Mouse (Mus musculus): ENCODE results near the gene Sema7a. TPM values are rescaled to one million over a fixed set of nuclear protein-coding genes. Genes with fewer than 3 reads are reported as not detected.
A peak's percentile ranks its signal among the peaks of the same experiment; 100 is the strongest.

The Sema7a gene
- polyA plus RNA-seq, 1 experiment from 2014 or later, result 0.26 TPM

GRCm38 (mm10) chr9:57944572-57944971, 4.7 kb downstream of the Sema7a start:
- H3K27ac ChIP-seq, result no peak overlapping the region
- H3K4me1 ChIP-seq, result peaks cover 66% of the 10 kb centered on the region
- 31% methylated on average over 5 of the region's 5 CpGs for WGBS
- no peaks in the 10 kb centered on the region for H3K36me3 ChIP-seq
- peaks cover 72% of the 10 kb centered on the region for H3K27me3 ChIP-seq (ENCODE audit: low read depth, poor library complexity, severe bottlenecking)
- H3K9me3 ChIP-seq (replicated peaks), result no peaks in the 10 kb centered on the region
- DNase-seq (ENCODE audit: low spot score), result peak; percentile 76
- H3K4me3 ChIP-seq, result no peak overlapping the region

GRCm38 (mm10) chr9:57945771-57946616, 6.1 kb downstream of the Sema7a start:
- no peak for DNase-seq (ENCODE audit: low spot score)
- H3K4me1 ChIP-seq, result peaks cover 66% of the 10 kb centered on the region
- no peaks in the 10 kb centered on the region for H3K9me3 ChIP-seq (replicated peaks)
- 0 out of 2 replicates have a peak overlapping the region, but pooled peaks have one; percentile 11 for H3K27ac ChIP-seq
- H3K27me3 ChIP-seq (ENCODE audit: low read depth, poor library complexity, severe bottlenecking), result peaks cover 65% of the 10 kb centered on the region
- no peaks in the 10 kb centered on the region for H3K36me3 ChIP-seq
- no peak overlapping the region for H3K4me3 ChIP-seq
- 82% methylated on average over 8 of the region's 8 CpGs for WGBS

- Histone ChIP-seq H3K4me1 (peaks cover 73% of the 10 kb centered on the region), H3K27ac (no peak overlapping the region)
- no peak for DNase-seq (ENCODE audit: low spot score)
Observed at GRCm38 (mm10) chr9:57947381-57948030, 7.6 kb downstream of the Sema7a start.

GRCm38 (mm10) chr9:57948333-57948931, 8.5 kb downstream of the Sema7a start:
- no peak overlapping the region for H3K4me3 ChIP-seq
- no peak overlapping the region for H3K27ac ChIP-seq
- no peaks in the 10 kb centered on the region for H3K9me3 ChIP-seq (replicated peaks)
- peaks cover 46% of the 10 kb centered on the region for H3K27me3 ChIP-seq (ENCODE audit: low read depth, poor library complexity, severe bottlenecking)
- 80% methylated on average over 7 of the region's 7 CpGs for WGBS
- no peak for DNase-seq (ENCODE audit: low spot score)
- H3K36me3 ChIP-seq, result no peaks in the 10 kb centered on the region
- H3K4me1 ChIP-seq, result peaks cover 70% of the 10 kb centered on the region

More at GRCm38 (mm10) chr9:57947381-57948030, 7.6 kb downstream of the Sema7a start:
- Histone ChIP-seq H3K4me3 (no peak overlapping the region), H3K9me3 (replicated peaks) (no peaks in the 10 kb centered on the region), H3K36me3 (no peaks in the 10 kb centered on the region), H3K27me3 (ENCODE audit: low read depth, poor library complexity, severe bottlenecking) (peaks cover 55% of the 10 kb centered on the region)
- WGBS, result 59% methylated on average over 7 of the region's 7 CpGs

- Histone ChIP-seq H3K4me3 (no peak overlapping the region), H3K27me3 (ENCODE audit: low read depth, poor library complexity, severe bottlenecking) (peaks cover 38% of the 10 kb centered on the region), H3K27ac (peak overlapping the region; percentile 39; the same call in 1 of the 2 replicates), H3K36me3 (no peaks in the 10 kb centered on the region), H3K4me1 (peaks cover 73% of the 10 kb centered on the region), H3K9me3 (replicated peaks) (no peaks in the 10 kb centered on the region)
- 83% methylated on average over 8 of the region's 8 CpGs for WGBS
- DNase-seq (ENCODE audit: low spot score), result no peak
Observed at GRCm38 (mm10) chr9:57949102-57949704, 9.3 kb downstream of the Sema7a start.

GRCm38 (mm10) chr9:57949879-57950278, 10.0 kb downstream of the Sema7a start:
- Histone ChIP-seq H3K9me3 (replicated peaks) (no peaks in the 10 kb centered on the region), H3K27ac (peak overlapping the region; percentile 58; the same call in 1 of the 2 replicates), H3K4me3 (no peak overlapping the region), H3K36me3 (no peaks in the 10 kb centered on the region), H3K4me1 (peaks cover 71% of the 10 kb centered on the region), H3K27me3 (ENCODE audit: low read depth, poor library complexity, severe bottlenecking) (peaks cover 33% of the 10 kb centered on the region)
- no peak for DNase-seq (ENCODE audit: low spot score)
- WGBS, result 63% methylated on average over 8 of the region's 8 CpGs

GRCm38 (mm10) chr9:57950519-57950918, 10.6 kb downstream of the Sema7a start:
- no peaks in the 10 kb centered on the region for H3K9me3 ChIP-seq (replicated peaks)
- peaks cover 26% of the 10 kb centered on the region for H3K27me3 ChIP-seq (ENCODE audit: low read depth, poor library complexity, severe bottlenecking)
- H3K27ac ChIP-seq, result peak overlapping the region; percentile 58; the same call in 1 of the 2 replicates
- H3K4me3 ChIP-seq, result no peak overlapping the region
- no peaks in the 10 kb centered on the region for H3K36me3 ChIP-seq
- peaks cover 68% of the 10 kb centered on the region for H3K4me1 ChIP-seq
- DNase-seq (ENCODE audit: low spot score), result no peak
- 62% methylated on average over 9 of the region's 9 CpGs for WGBS

GRCm38 (mm10) chr9:57951993-57952392, 12.1 kb downstream of the Sema7a start:
- Histone ChIP-seq H3K4me3 (no peak overlapping the region), H3K36me3 (no peaks in the 10 kb centered on the region; the same call in 1 of the 2 replicates), H3K27me3 (ENCODE audit: low read depth, poor library complexity, severe bottlenecking) (peaks cover 13% of the 10 kb centered on the region; the same call in 1 of the 2 replicates), H3K4me1 (peaks cover 63% of the 10 kb centered on the region), H3K9me3 (replicated peaks) (no peaks in the 10 kb centered on the region), H3K27ac (peak overlapping the region; percentile 58)
- 65% methylated on average over 6 of the region's 6 CpGs for WGBS
- DNase-seq (ENCODE audit: low spot score), result no peak

GRCm38 (mm10) chr9:57954962-57955744, 15.2 kb downstream of the Sema7a start:
- no peaks in the 10 kb centered on the region for H3K9me3 ChIP-seq (replicated peaks)
- no peak overlapping the region for H3K27ac ChIP-seq
- no peaks in the 10 kb centered on the region; the same call in 1 of the 2 replicates for H3K36me3 ChIP-seq
- H3K4me1 ChIP-seq, result peaks cover 34% of the 10 kb centered on the region
- H3K27me3 ChIP-seq (ENCODE audit: low read depth, poor library complexity, severe bottlenecking), result peaks cover 13% of the 10 kb centered on the region; the same call in 1 of the 2 replicates
- H3K4me3 ChIP-seq, result no peak overlapping the region
- WGBS, result 89% methylated on average over 12 of the region's 12 CpGs
- DNase-seq (ENCODE audit: low spot score), result no peak

GRCm38 (mm10) chr9:57955764-57956163, 15.9 kb downstream of the Sema7a start:
- Histone ChIP-seq H3K4me3 (no peak overlapping the region), H3K36me3 (no peaks in the 10 kb centered on the region; the same call in 1 of the 2 replicates), H3K27ac (no peak overlapping the region), H3K9me3 (replicated peaks) (no peaks in the 10 kb centered on the region), H3K27me3 (ENCODE audit: low read depth, poor library complexity, severe bottlenecking) (peaks cover 8% of the 10 kb centered on the region; the same call in 1 of the 2 replicates), H3K4me1 (peaks cover 28% of the 10 kb centered on the region)
- WGBS, result 91% methylated on average over 6 of the region's 6 CpGs
- no peak for DNase-seq (ENCODE audit: low spot score)

- no peak overlapping the region for H3K27ac ChIP-seq
- no peak overlapping the region for H3K4me3 ChIP-seq
- peaks cover 23% of the 10 kb centered on the region for H3K4me1 ChIP-seq
- 89% methylated on average over 9 of the region's 9 CpGs for WGBS
- no peak for DNase-seq (ENCODE audit: low spot score)
- no peaks in the 10 kb centered on the region; the same call in 1 of the 2 replicates for H3K36me3 ChIP-seq
- H3K27me3 ChIP-seq (ENCODE audit: low read depth, poor library complexity, severe bottlenecking), result peaks cover 4% of the 10 kb centered on the region; the same call in 1 of the 2 replicates
- H3K9me3 ChIP-seq (replicated peaks), result no peaks in the 10 kb centered on the region
Observed at GRCm38 (mm10) chr9:57956196-57956837, 16.4 kb downstream of the Sema7a start.

All from limb, embryonic 10.5 days (tissue).